Mouse (Mus musculus): ENCODE data around the gene Hist2h2aa1. TPM values are rescaled to one million over a fixed set of nuclear protein-coding genes. Genes with fewer than 3 reads are reported as not detected.
A peak's percentile ranks its signal among the peaks of the same experiment; 100 is the strongest.

Hist2h2aa1 gene
- total and polyA plus RNA-seq, 3 experiments, result 0.64 to 1,515 (median 113) TPM

- DNase-seq (ENCODE audit: extremely low read depth), result peak; percentile 38
- TF ChIP-seq MXI1 (IDR thresholded peaks at IDR 0.05; ENCODE audit: low read depth, low read length) (no peak), USF2 (conservative IDR thresholded peaks at IDR 0.05; ENCODE audit: low read depth, low read length) (no peak), JUND (conservative IDR thresholded peaks at IDR 0.05; ENCODE audit: low read depth, low read length) (no peak), JUN (IDR thresholded peaks at IDR 0.05; ENCODE audit: insufficient read depth, low read depth, low read length) (no peak), IRF4 (IDR thresholded peaks at IDR 0.05; ENCODE audit: low read depth, low read length) (no peak), CTCF (conservative IDR thresholded peaks at IDR 0.05 in 1 of 2, IDR thresholded peaks at IDR 0.05 in 1 of 2; ENCODE audit: low read depth in 2 of 2, low read length in 2 of 2) (no peak), UBTF (IDR thresholded peaks at IDR 0.05; ENCODE audit: low read depth, low read length) (no peak), NRF1 (IDR thresholded peaks at IDR 0.05; ENCODE audit: low read depth, low read length) (no peak), SIN3A (IDR thresholded peaks at IDR 0.05; ENCODE audit: low read length) (no peak), CHD2 (IDR thresholded peaks at IDR 0.05; ENCODE audit: low read length) (no peak), TBP (conservative IDR thresholded peaks at IDR 0.05; ENCODE audit: low read depth, low read length) (no peak), PAX5 (IDR thresholded peaks at IDR 0.05; ENCODE audit: low read length) (no peak), MEF2A (IDR thresholded peaks at IDR 0.05; ENCODE audit: borderline replicate concordance, low read depth, low read length) (no peak), SMC3 (IDR thresholded peaks at IDR 0.05; ENCODE audit: low read depth, low read length) (no peak), KAT2A (IDR thresholded peaks at IDR 0.05; ENCODE audit: insufficient replicate concordance, low read length) (no peak), POLR2A (IDR thresholded peaks at IDR 0.05; ENCODE audit: low read depth, low read length) (no peak), ZMIZ1 (IDR thresholded peaks at IDR 0.05; ENCODE audit: low read depth, low read length) (no peak), BHLHE40 (IDR thresholded peaks at IDR 0.05; ENCODE audit: low read depth, low read length) (no peak)
- Histone ChIP-seq H3K9ac (ENCODE audit: insufficient read depth, low read depth) (peak overlapping the region; percentile 80), H3K4me1 (ENCODE audit: control insufficient read depth in 1 of 2, insufficient read depth in 2 of 2) (peaks cover 2 to 49% of the 10 kb centered on the region in 2 experiments; a peak in 2 of 4 replicates), H3K79me2 (replicated peaks; ENCODE audit: control insufficient read depth, extremely low read depth, insufficient read depth, poor library complexity, severe bottlenecking) (no peaks in the 10 kb centered on the region), H3K27ac (ENCODE audit: insufficient read depth, low read depth) (peak overlapping the region; percentile 92; the same call in 1 of the 2 replicates), H3K4me2 (ENCODE audit: insufficient read depth, low read depth, poor library complexity, severe bottlenecking) (peak overlapping the region; percentile 31), H3K4me3 (replicated peaks in 1 of 3; ENCODE audit: low read depth in 2 of 3, low read length in 2 of 3, poor library complexity in 1 of 3) (peak overlapping the region; percentile 55 to 84 (median 76)), H3K36me3 (replicated peaks in 1 of 2; ENCODE audit: control insufficient read depth in 1 of 2, insufficient read depth in 1 of 2, low read length in 1 of 2) (no peaks in the 10 kb centered on the region), H3K9me3 (replicated peaks; ENCODE audit: low read length) (no peaks in the 10 kb centered on the region), H3K27me3 (replicated peaks) (no peaks in the 10 kb centered on the region)
- in situ Hi-C loops (cut with MboI; ENCODE audit: low pct_ligation_motif_present, low pct_unique_long_range_greater_than_20kb, low sequenced_read_pairs), result no loop called here
- dilution Hi-C loops (cut with MboI; ENCODE audit: extremely low pct_ligation_motif_present, extremely low pct_unique_long_range_greater_than_20kb, low sequenced_read_pairs), result no loop called here
Measured at GRCm38 (mm10) chr3:96236834-96237334, 8.4 kb upstream of the Hist2h2aa1 start.

- peak overlapping the region; percentile 55 to 84 (median 76) for H3K4me3 ChIP-seq (replicated peaks in 1 of 3; ENCODE audit: low read depth in 2 of 3, low read length in 2 of 3, poor library complexity in 1 of 3)
- no peaks in the 10 kb centered on the region for H3K36me3 ChIP-seq (replicated peaks in 1 of 2; ENCODE audit: control insufficient read depth in 1 of 2, insufficient read depth in 1 of 2, low read length in 1 of 2)
- in situ Hi-C loops (cut with MboI; ENCODE audit: low pct_ligation_motif_present, low pct_unique_long_range_greater_than_20kb, low sequenced_read_pairs) (no loop called here), dilution Hi-C loops (cut with MboI; ENCODE audit: extremely low pct_ligation_motif_present, extremely low pct_unique_long_range_greater_than_20kb, low sequenced_read_pairs) (no loop called here)
- no peaks in the 10 kb centered on the region for H3K79me2 ChIP-seq (replicated peaks; ENCODE audit: control insufficient read depth, extremely low read depth, insufficient read depth, poor library complexity, severe bottlenecking)
- peak overlapping the region; percentile 80 for H3K9ac ChIP-seq (ENCODE audit: insufficient read depth, low read depth)
- DNase-seq (ENCODE audit: extremely low read depth), result peak; percentile 62
- TF ChIP-seq GABPA (IDR thresholded peaks at IDR 0.05; ENCODE audit: insufficient replicate concordance, low read depth, low read length) (no peak), ELF1 (IDR thresholded peaks at IDR 0.05; ENCODE audit: low read depth, low read length) (0 out of 2 replicates have a peak, but pooled peaks have one; percentile 9), MEF2A (IDR thresholded peaks at IDR 0.05; ENCODE audit: borderline replicate concordance, low read depth, low read length) (peak; percentile 15; the same call in 1 of the 2 replicates), KAT2A (IDR thresholded peaks at IDR 0.05; ENCODE audit: insufficient replicate concordance, low read length) (0 out of 2 replicates have a peak, but pooled peaks have one; percentile 18), CTCF (conservative IDR thresholded peaks at IDR 0.05 in 1 of 2, IDR thresholded peaks at IDR 0.05 in 1 of 2; ENCODE audit: low read depth in 2 of 2, low read length in 2 of 2) (no peak), POLR2AphosphoS2 (IDR thresholded peaks at IDR 0.05; ENCODE audit: low read depth, low read length) (no peak), MAFK (IDR thresholded peaks at IDR 0.05; ENCODE audit: insufficient replicate concordance, low read length) (0 out of 2 replicates have a peak, but pooled peaks have one; percentile 8), EP300 (IDR thresholded peaks at IDR 0.05; ENCODE audit: low read length) (0 out of 2 replicates have a peak, but pooled peaks have one; percentile 36), USF1 (IDR thresholded peaks at IDR 0.05; ENCODE audit: low read depth, low read length) (no peak), SMC3 (IDR thresholded peaks at IDR 0.05; ENCODE audit: low read depth, low read length) (no peak), ETS1 (conservative IDR thresholded peaks at IDR 0.05; ENCODE audit: low read depth, low read length) (peak; percentile 21; the same call in 1 of the 2 replicates)
- peak overlapping the region; percentile 31 for H3K4me2 ChIP-seq (ENCODE audit: insufficient read depth, low read depth, poor library complexity, severe bottlenecking)
- H3K27ac ChIP-seq (ENCODE audit: insufficient read depth, low read depth), result peak overlapping the region; percentile 92
- no peaks in the 10 kb centered on the region for H3K27me3 ChIP-seq (replicated peaks)
- H3K4me1 ChIP-seq (ENCODE audit: control insufficient read depth in 1 of 2, insufficient read depth in 2 of 2), result peaks cover 2 to 48% of the 10 kb centered on the region in 2 experiments; a peak in 2 of 4 replicates
- H3K9me3 ChIP-seq (replicated peaks; ENCODE audit: low read length), result no peaks in the 10 kb centered on the region
Measured at GRCm38 (mm10) chr3:96237335-96237903, 7.9 kb upstream of the Hist2h2aa1 start.

Data from CH12.LX (cell line).